Mouse (Mus musculus): ENCODE data around the gene Cd180. TPM values are rescaled to one million over a fixed set of nuclear protein-coding genes. Genes with fewer than 3 reads are reported as not detected.
"Not testable (repeated sequence)": the region's sequence is repeated elsewhere in the genome, so short reads cannot be mapped to it uniquely, and the experiment has no call there.

Cd180 gene
- polyA plus RNA-seq, 1 experiment from 2014 or later: 0.58 TPM

DNA sequence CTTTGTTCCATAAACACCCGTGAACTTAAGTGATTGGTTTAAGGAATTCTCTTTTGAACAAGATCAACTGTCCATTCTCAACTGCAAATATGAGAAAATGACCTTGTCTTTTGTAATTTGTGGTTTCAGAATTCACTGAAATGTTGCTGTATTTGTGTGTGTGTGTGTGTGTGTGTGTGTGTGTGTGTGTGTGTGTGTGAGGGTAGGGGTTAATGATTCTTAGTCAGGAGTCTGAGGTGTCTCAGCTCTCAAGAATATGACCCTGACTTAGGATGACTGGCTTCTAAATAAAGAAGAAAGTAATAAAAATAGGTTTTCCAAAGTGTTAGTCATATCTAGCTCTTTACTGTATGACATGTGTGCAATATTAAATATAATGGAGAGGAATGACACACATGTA, 33.5 kb downstream of the Cd180 start:
- H3K27ac ChIP-seq: no peak overlapping the region
- DNase-seq (ENCODE audit: low spot score): no peak
- WGBS: 81% methylated on average over 1 of the region's 1 CpGs
- no peak overlapping the region for H3K4me3 ChIP-seq
- no peaks in the 10 kb centered on the region for H3K4me1 ChIP-seq
- no peaks in the 10 kb centered on the region for H3K9me3 ChIP-seq
- H3K36me3 ChIP-seq: no peaks in the 10 kb centered on the region
- no peaks in the 10 kb centered on the region for H3K27me3 ChIP-seq (ENCODE audit: insufficient read depth, poor library complexity, severe bottlenecking)

GRCm38 (mm10) chr13:102728035-102728434, 34.7 kb downstream of the Cd180 start:
- 75% methylated on average over 3 of the region's 3 CpGs for WGBS
- Histone ChIP-seq H3K4me3 (no peak overlapping the region), H3K27ac (no peak overlapping the region), H3K27me3 (ENCODE audit: insufficient read depth, poor library complexity, severe bottlenecking) (no peaks in the 10 kb centered on the region), H3K36me3 (no peaks in the 10 kb centered on the region), H3K9me3 (no peaks in the 10 kb centered on the region), H3K4me1 (no peaks in the 10 kb centered on the region)
- no peak for DNase-seq (ENCODE audit: low spot score)

GRCm38 (mm10) chr13:102728951-102729350, 35.6 kb downstream of the Cd180 start:
- DNase-seq (ENCODE audit: low spot score): not testable (repeated sequence)

DNA sequence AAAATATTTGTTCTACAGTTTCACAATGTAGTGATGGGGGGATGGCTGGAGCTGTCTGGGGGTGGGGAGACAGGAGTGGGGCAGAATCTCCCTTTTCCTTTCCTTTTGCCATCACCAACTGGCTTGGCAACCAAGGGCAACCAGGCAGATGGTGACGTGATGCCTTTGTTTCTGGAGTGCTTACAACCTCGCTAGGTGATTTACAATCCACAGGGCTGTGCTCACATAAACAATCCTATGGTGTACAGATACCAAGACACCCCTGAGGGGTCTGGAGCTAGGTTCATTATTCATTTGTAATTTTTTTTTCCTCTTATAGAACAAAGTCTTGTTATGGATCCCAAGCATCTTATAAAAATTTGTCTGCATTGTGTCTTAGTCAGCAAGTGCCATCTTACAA, 39.7 kb downstream of the Cd180 start:
- 80% methylated on average over 2 of the region's 2 CpGs for WGBS
- H3K9me3 ChIP-seq: no peaks in the 10 kb centered on the region
- H3K36me3 ChIP-seq: peaks cover 45% of the 10 kb centered on the region
- H3K4me3 ChIP-seq: no peak overlapping the region
- no peak overlapping the region for H3K27ac ChIP-seq
- no peaks in the 10 kb centered on the region; the same call in 1 of the 2 replicates for H3K4me1 ChIP-seq
- DNase-seq (ENCODE audit: low spot score): no peak
- no peaks in the 10 kb centered on the region for H3K27me3 ChIP-seq (ENCODE audit: insufficient read depth, poor library complexity, severe bottlenecking)

More at GRCm38 (mm10) chr13:102728951-102729350, 35.6 kb downstream of the Cd180 start:
- H3K27ac ChIP-seq; H3K4me3 ChIP-seq; H3K36me3 ChIP-seq; H3K4me1 ChIP-seq; H3K27me3 ChIP-seq (ENCODE audit: insufficient read depth, poor library complexity, severe bottlenecking); H3K9me3 ChIP-seq: not testable (repeated sequence)
- WGBS: 82% methylated on average over 7 of the region's 7 CpGs

GRCm38 (mm10) chr13:102737811-102738210, 44.5 kb downstream of the Cd180 start:
- Histone ChIP-seq H3K36me3 (peaks cover 89% of the 10 kb centered on the region), H3K4me1 (peaks cover 6% of the 10 kb centered on the region; the same call in 1 of the 2 replicates), H3K4me3 (no peak overlapping the region), H3K27ac (no peak overlapping the region), H3K27me3 (ENCODE audit: insufficient read depth, poor library complexity, severe bottlenecking) (no peaks in the 10 kb centered on the region), H3K9me3 (no peaks in the 10 kb centered on the region)
- no peak for DNase-seq (ENCODE audit: low spot score)
- WGBS: 86% methylated on average over 7 of the region's 7 CpGs

DNA sequence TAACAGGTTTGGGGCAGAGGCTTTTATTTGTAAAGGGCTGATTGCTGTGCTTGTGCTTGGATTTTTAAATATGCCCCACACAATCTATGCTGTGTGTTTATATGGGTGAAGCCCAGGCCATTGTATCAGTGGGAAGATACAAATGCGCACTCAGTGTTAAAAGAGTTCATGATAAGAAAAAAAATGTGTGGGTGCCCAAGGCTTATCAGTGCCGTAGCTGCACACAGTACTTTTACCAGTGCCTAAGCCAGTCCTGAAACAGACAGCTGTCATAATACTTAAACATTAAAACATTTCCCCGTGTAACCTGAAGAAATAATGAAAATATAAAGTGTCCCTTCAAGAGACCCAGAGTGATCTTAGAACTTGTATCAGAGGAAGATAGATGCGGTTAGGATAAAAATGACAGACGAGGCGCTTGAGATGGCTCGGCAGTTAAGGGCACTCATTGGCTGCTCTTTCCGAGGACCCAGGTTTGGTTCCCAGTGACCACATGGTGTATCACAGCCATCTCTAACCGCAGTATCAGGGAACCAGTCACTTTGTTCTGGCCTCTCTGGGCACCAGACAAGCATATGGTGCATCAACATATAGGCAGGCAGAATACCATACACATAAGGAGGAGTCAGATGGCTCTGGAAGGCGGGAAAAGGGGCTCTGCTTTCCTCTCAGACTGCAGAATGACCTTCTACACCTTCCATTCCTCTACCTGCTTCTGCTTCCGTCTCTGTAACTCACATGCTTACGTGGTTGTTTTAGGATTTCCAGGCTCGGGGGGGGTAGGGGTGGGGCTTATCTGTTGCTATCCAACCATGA, 46.6 kb downstream of the Cd180 start:
- peaks cover 79% of the 10 kb centered on the region for H3K36me3 ChIP-seq
- H3K4me3 ChIP-seq: no peak overlapping the region
- no peak overlapping the region for H3K27ac ChIP-seq
- H3K4me1 ChIP-seq: peaks cover 6% of the 10 kb centered on the region; the same call in 1 of the 2 replicates
- WGBS: 83% methylated on average over 13 of the region's 13 CpGs
- H3K27me3 ChIP-seq (ENCODE audit: insufficient read depth, poor library complexity, severe bottlenecking): no peaks in the 10 kb centered on the region
- no peak for DNase-seq (ENCODE audit: low spot score)
- no peaks in the 10 kb centered on the region for H3K9me3 ChIP-seq

- Histone ChIP-seq H3K4me3 (no peak overlapping the region), H3K4me1 (no peaks in the 10 kb centered on the region), H3K27ac (no peak overlapping the region), H3K9me3 (no peaks in the 10 kb centered on the region), H3K27me3 (ENCODE audit: insufficient read depth, poor library complexity, severe bottlenecking) (no peaks in the 10 kb centered on the region), H3K36me3 (peaks cover 65% of the 10 kb centered on the region)
- WGBS: 68% methylated on average over 9 of the region's 9 CpGs
- no peak for DNase-seq (ENCODE audit: low spot score)
Measured at GRCm38 (mm10) chr13:102744481-102745269, 51.3 kb downstream of the Cd180 start.

DNA sequence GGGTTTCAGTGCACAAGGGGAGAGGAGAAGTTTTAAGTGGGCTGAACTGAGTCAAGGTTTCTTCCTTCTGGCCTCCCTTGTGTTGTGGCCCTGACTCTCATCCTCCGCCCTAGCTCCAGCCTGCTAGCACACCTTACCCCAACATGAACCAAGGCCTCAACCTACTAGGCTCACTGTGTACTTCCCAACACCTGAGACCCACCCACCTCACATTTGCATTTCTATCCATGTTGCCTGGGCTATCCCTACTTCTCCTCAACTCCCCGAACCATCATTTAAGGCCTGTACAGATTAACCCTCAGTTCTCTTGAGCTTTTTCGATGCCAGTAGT, 51.9 kb downstream of the Cd180 start:
- no peak overlapping the region for H3K27ac ChIP-seq
- H3K27me3 ChIP-seq (ENCODE audit: insufficient read depth, poor library complexity, severe bottlenecking): no peaks in the 10 kb centered on the region
- H3K36me3 ChIP-seq: peaks cover 65% of the 10 kb centered on the region

GRCm38 (mm10) chr13:102745626-102746342, 52.4 kb downstream of the Cd180 start:
- Histone ChIP-seq H3K4me3 (no peak overlapping the region), H3K36me3 (peaks cover 67% of the 10 kb centered on the region), H3K27me3 (ENCODE audit: insufficient read depth, poor library complexity, severe bottlenecking) (no peaks in the 10 kb centered on the region), H3K9me3 (no peaks in the 10 kb centered on the region), H3K27ac (no peak overlapping the region), H3K4me1 (no peaks in the 10 kb centered on the region)
- no peak for DNase-seq (ENCODE audit: low spot score)
- WGBS: 85% methylated on average over 9 of the region's 9 CpGs

More for the DNA sequence above, 51.9 kb downstream of the Cd180 start:
- WGBS: 81% methylated on average over 3 of the region's 3 CpGs
- Histone ChIP-seq H3K9me3 (no peaks in the 10 kb centered on the region), H3K4me1 (no peaks in the 10 kb centered on the region), H3K4me3 (no peak overlapping the region)
- DNase-seq (ENCODE audit: low spot score): no peak

GRCm38 (mm10) chr13:102746803-102747561, 53.6 kb downstream of the Cd180 start:
- DNase-seq (ENCODE audit: low spot score): no peak
- peaks cover 65% of the 10 kb centered on the region for H3K36me3 ChIP-seq
- WGBS: 89% methylated on average over 17 of the region's 17 CpGs
- H3K4me1 ChIP-seq: no peaks in the 10 kb centered on the region
- no peaks in the 10 kb centered on the region for H3K27me3 ChIP-seq (ENCODE audit: insufficient read depth, poor library complexity, severe bottlenecking)
- no peak overlapping the region for H3K27ac ChIP-seq
- no peaks in the 10 kb centered on the region for H3K9me3 ChIP-seq
- H3K4me3 ChIP-seq: no peak overlapping the region

GRCm38 (mm10) chr13:102749194-102749593, 55.8 kb downstream of the Cd180 start:
- Histone ChIP-seq H3K27me3 (ENCODE audit: insufficient read depth, poor library complexity, severe bottlenecking) (no peaks in the 10 kb centered on the region), H3K4me1 (peaks cover 6% of the 10 kb centered on the region; the same call in 1 of the 2 replicates), H3K27ac (no peak overlapping the region), H3K36me3 (peaks cover 74% of the 10 kb centered on the region), H3K4me3 (no peak overlapping the region), H3K9me3 (no peaks in the 10 kb centered on the region)
- DNase-seq (ENCODE audit: low spot score): no peak
- WGBS: 79% methylated on average over 6 of the region's 6 CpGs

GRCm38 (mm10) chr13:102749891-102750290, 56.5 kb downstream of the Cd180 start:
- Histone ChIP-seq H3K4me3 (no peak overlapping the region), H3K9me3 (no peaks in the 10 kb centered on the region), H3K36me3 (peaks cover 72% of the 10 kb centered on the region), H3K27ac (no peak overlapping the region), H3K27me3 (ENCODE audit: insufficient read depth, poor library complexity, severe bottlenecking) (no peaks in the 10 kb centered on the region), H3K4me1 (peaks cover 8% of the 10 kb centered on the region; the same call in 1 of the 2 replicates)
- no peak for DNase-seq (ENCODE audit: low spot score)
- WGBS: 88% methylated on average over 10 of the region's 10 CpGs
